Comparison of ENCODE assay signal across 14 mouse cellular contexts in genomic region chr17:80762391-80763040, GRCm38 (mm10). TPM values are rescaled to one million over a fixed set of nuclear protein-coding genes. Genes with fewer than 3 reads are reported as not detected.
DNase-seq lines count a peak whose midpoint lies in the region; ATAC-seq and TF ChIP-seq lines count a peak whose summit lies in the region.
"Had no signal": no experiment of that assay in that cellular context is flagged by ENCODE, and none has a peak within 500 bp of the region (broad histone marks: within the 10 kb centered on the region; RNA-seq: fewer than 3 reads in every experiment).

No protein-coding gene starts in this region.

- no peak overlapping the region for H3K4me3 ChIP-seq in heart, embryonic 16.5 days (ENCODE audit: low read length)
- no peak overlapping the region for H3K4me3 ChIP-seq in embryonic fibroblast, embryonic 13.5 days (ENCODE audit: insufficient read depth, low read length)
- H3K4me3 ChIP-seq: liver, embryonic 12.5 days; neural tube, embryonic 12.5 days had no signal

- TF ChIP-seq CTCF in embryonic fibroblast, embryonic 13.5 days (IDR thresholded peaks at IDR 0.05; ENCODE audit: borderline replicate concordance, insufficient read depth, low read length), result no peak

- ATAC-seq in heart, embryonic 16.5 days (replicated peaks; ENCODE audit: extremely low read depth, insufficient read depth, low FRiP score), result no peak

- no peak for DNase-seq in heart, postnatal 10 days
- DNase-seq in CD8-positive naive resting alpha-beta T cell, adult 2 months (ENCODE audit: low read depth in 2 of 2, low spot score in 2 of 2), result peak; percentile 7 to 42
- DNase-seq in thymus, postnatal 0 days (ENCODE audit: low spot score), result peak; percentile 42
- no peak for DNase-seq in lung, postnatal 10 days
- no peak for DNase-seq in embryo, embryonic 11 days
- DNase-seq: cerebellum, adult 2 months; gastrocnemius, postnatal 10 days; kidney, adult 9 months; layer of hippocampus, postnatal 36 days; right cerebral cortex, postnatal 14 days had no signal

- H3K4me2 ChIP-seq in heart, embryonic 16.5 days (ENCODE audit: low read depth, low read length), result peak overlapping the region; percentile 45
- H3K4me2 ChIP-seq: neural tube, embryonic 12.5 days had no signal

- H3K4me1 ChIP-seq in heart, embryonic 16.5 days (ENCODE audit: control insufficient read depth, insufficient read depth, low read length), result peaks cover 21% of the 10 kb centered on the region
- peaks cover 14% of the 10 kb centered on the region for H3K4me1 ChIP-seq in embryonic fibroblast, embryonic 13.5 days (ENCODE audit: control insufficient read depth, insufficient read depth, low read length)
- H3K4me1 ChIP-seq: neural tube, embryonic 12.5 days had no signal

- no peaks in the 10 kb centered on the region for H3K9me3 ChIP-seq in heart, embryonic 16.5 days (replicated peaks; ENCODE audit: control insufficient read depth, low read length)
- H3K9me3 ChIP-seq: liver, embryonic 12.5 days; neural tube, embryonic 12.5 days had no signal

- H3K27ac ChIP-seq in heart, embryonic 16.5 days (ENCODE audit: low read length), result peak overlapping the region; percentile 92
- H3K27ac ChIP-seq in embryonic fibroblast, embryonic 13.5 days (ENCODE audit: insufficient read depth, low read length), result peak overlapping the region; percentile 82
- H3K27ac ChIP-seq: liver, embryonic 12.5 days; neural tube, embryonic 12.5 days had no signal

- TF ChIP-seq POLR2A in embryonic fibroblast, embryonic 13.5 days (IDR thresholded peaks at IDR 0.05; ENCODE audit: low read depth, low read length), result no peak

- intact Hi-C loops in heart, postnatal 10 days (cut with DNase I), result no loop called here

- WGBS in heart, embryonic 16.5 days, result 66% methylated on average over 9 of the region's 9 CpGs

- no peaks in the 10 kb centered on the region for H3K36me3 ChIP-seq in heart, embryonic 16.5 days (ENCODE audit: control insufficient read depth, insufficient read depth)
- H3K36me3 ChIP-seq: liver, embryonic 12.5 days; neural tube, embryonic 12.5 days had no signal

- no peaks in the 10 kb centered on the region for H3K27me3 ChIP-seq in heart, embryonic 16.5 days (ENCODE audit: control insufficient read depth, insufficient read depth, low read length)
- H3K27me3 ChIP-seq: liver, embryonic 12.5 days; neural tube, embryonic 12.5 days had no signal

- no peak overlapping the region for H3K9ac ChIP-seq in heart, embryonic 16.5 days (ENCODE audit: low read length)
- H3K9ac ChIP-seq: liver, embryonic 12.5 days; neural tube, embryonic 12.5 days had no signal

RNA-seq across cellular contexts. Expression of gene Map4k3, which starts 34.2 kb away (rescaled TPM):
- polyA plus RNA-seq in heart, embryonic 16.5 days (2015; fragmentation: Nextera tagmentation; extraction: Ambion mirVana), result 17.9 and 20.0 TPM in 2 replicates
- 10 to 100 TPM; 43.1 to 46.3 TPM for total RNA-seq in heart, postnatal 10 days (2021)
- 99.4 and 100 TPM in 2 replicates for polyA plus RNA-seq in embryonic fibroblast, embryonic 13.5 days (2011; ENCODE audit: insufficient read length, low read depth, missing spikeins)
- 5.2 and 5.3 TPM in 2 replicates for polyA plus RNA-seq in thymus, postnatal 0 days (2015; fragmentation: Nextera tagmentation; extraction: Ambion mirVana)

Comparison
In these comparisons a context has a peak if more than half of its experiments do, and no peak if none do; other contexts are left out.
1. DNase-seq: peak in CD8-positive naive resting alpha-beta T cell, adult 2 months (2 of 2) and thymus, postnatal 0 days (single experiment); none in heart, postnatal 10 days (0 of 2), lung, postnatal 10 days (single experiment) and embryo, embryonic 11 days (single experiment).